Mouse (Mus musculus): ENCODE results near the gene Rhob. TPM values are rescaled to one million over a fixed set of nuclear protein-coding genes. Genes with fewer than 3 reads are reported as not detected.

Rhob gene
- polyA plus RNA-seq, 1 experiment = 223 TPM

GRCm38 (mm10) chr12:8504131-8504530, 4.3 kb upstream of the Rhob start:
- no peak for DNase-seq (ENCODE audit: low spot score)

DNA sequence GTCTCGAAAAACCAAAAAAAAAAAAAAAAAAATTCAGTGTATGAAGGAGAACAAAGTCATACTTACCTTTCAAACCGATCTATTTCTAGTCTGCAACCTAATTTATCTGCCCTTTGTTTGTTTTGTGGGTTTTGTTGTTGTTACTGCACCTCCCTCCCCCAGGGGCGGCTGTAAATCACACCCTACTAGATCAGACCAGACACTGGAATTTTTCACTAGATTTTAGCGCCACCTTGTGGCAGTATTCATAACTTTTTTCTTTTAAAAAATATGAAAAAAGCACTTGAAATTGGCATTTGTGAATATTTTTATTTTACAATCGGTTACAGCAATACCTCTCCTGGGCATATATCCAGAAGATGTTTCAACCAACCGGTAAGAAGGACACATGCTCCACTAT, 2.7 kb upstream of the Rhob start:
- DNase-seq (ENCODE audit: low spot score) = no peak

- DNase-seq (ENCODE audit: low spot score) = no peak
Observed at GRCm38 (mm10) chr12:8501571-8502305, 1.9 kb upstream of the Rhob start.

- DNase-seq (ENCODE audit: low spot score) = peak; percentile 29
Observed at GRCm38 (mm10) chr12:8500597-8501570, 1.1 kb upstream of the Rhob start.

GRCm38 (mm10) chr12:8499001-8499870, 573 bp downstream of the Rhob start:
- peak; percentile 95 for DNase-seq (ENCODE audit: low spot score)

GRCm38 (mm10) chr12:8498591-8499000, 1.2 kb downstream of the Rhob start:
- no peak for DNase-seq (ENCODE audit: low spot score)

- DNase-seq (ENCODE audit: low spot score) = no peak
Observed at GRCm38 (mm10) chr12:8498148-8498571, 1.6 kb downstream of the Rhob start.

- no peak for DNase-seq (ENCODE audit: low spot score)
Observed at GRCm38 (mm10) chr12:8497314-8497706, 2.5 kb downstream of the Rhob start.

GRCm38 (mm10) chr12:8496679-8497313, 3.0 kb downstream of the Rhob start:
- DNase-seq (ENCODE audit: low spot score) = no peak

DNA sequence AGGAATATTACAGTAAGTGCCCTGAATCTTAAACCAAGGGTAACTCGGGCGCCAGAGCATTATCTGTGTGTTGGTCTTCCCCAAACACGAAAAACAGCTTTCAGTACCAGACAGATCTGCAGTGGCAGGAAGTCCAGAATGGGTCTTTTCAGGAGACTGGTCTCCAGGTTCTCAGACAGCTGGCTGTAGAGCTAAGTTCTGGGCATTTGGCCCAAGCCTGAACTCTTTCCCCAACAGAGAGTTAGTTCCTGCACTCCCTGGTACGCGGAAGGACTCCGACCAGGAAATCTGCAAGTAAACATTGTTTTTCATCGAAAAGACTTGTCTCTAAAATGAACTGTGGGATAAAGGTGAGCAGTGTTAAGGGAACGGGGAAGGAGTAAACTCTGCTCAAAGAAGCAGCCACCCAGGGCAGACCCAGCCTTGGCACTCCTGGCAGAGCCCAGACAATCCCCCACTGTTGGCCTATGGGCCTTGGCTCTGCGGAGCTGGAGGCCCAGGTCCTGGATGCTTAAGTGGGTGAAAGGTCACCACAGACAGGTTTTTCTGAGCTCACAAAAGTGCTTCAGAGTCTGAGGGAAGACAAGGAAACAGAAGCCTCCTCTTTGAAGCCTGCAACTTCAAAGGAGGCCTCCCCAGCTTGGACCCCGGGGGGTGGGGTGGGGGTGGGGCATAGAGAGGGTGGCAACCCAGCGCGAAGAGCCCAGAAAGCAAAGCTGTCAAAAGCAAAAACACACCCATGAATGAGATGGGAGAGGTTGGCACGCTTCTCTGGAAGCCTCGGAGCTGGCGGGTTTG, 3.7 kb downstream of the Rhob start:
- peak; percentile 30 for DNase-seq (ENCODE audit: low spot score)

DNA sequence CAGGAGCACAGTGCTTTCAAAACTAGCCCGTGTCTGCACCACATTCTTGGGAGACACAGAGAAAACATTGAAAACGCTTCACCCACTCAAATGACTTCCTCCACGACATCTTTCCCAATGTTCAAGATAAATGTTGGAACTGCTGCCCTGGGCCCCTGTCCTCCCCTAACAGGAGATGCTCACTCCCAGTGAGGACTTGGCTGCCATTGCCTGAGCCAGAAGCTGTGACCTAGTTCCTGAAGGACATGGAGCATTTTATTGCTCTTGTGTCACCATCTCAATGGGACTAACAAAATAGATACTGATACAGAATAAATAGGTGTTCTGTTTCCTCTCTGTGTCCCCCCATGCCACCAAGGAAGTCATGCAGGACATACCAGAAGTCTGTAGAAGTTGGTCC, 5.1 kb downstream of the Rhob start:
- DNase-seq (ENCODE audit: low spot score) = no peak

GRCm38 (mm10) chr12:8493386-8493785, 6.4 kb downstream of the Rhob start:
- DNase-seq (ENCODE audit: low spot score) = no peak

DNA sequence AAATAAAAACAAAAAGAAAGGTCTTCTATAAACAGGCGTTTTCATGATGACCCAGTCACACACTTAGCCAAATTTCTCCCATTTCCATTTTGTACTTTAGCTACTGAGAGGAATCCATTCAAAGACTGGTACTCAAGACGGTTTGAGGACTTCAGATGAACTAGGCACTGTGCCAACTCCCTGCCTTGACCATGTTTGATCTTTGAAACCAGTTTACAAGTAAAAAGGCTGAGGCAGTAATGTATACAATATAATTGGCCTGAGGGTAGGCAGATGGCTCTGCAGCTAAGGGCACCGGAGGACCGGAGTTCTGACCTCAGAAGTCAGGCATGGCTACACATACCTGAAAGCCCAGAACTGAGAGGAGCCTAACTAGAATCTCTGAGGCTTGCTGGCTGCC, 10.7 kb downstream of the Rhob start:
- no peak for DNase-seq (ENCODE audit: low spot score)

DNA sequence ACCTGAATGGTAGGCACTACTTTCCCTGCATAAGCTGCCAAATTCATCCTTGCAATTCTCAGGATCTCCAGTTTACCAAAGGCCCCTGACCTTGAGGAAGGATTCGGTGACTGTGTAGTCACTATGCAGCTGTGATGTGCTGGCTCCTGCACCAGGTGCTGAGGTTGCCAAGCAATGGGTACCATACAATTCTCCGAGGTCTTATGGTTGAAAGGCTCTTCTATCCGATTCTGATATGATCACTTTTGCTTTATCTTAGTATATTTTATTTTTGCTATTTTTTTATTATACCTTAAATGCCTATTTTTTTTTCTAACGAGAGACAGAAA, 11.2 kb downstream of the Rhob start:
- no peak for DNase-seq (ENCODE audit: low spot score)

DNA sequence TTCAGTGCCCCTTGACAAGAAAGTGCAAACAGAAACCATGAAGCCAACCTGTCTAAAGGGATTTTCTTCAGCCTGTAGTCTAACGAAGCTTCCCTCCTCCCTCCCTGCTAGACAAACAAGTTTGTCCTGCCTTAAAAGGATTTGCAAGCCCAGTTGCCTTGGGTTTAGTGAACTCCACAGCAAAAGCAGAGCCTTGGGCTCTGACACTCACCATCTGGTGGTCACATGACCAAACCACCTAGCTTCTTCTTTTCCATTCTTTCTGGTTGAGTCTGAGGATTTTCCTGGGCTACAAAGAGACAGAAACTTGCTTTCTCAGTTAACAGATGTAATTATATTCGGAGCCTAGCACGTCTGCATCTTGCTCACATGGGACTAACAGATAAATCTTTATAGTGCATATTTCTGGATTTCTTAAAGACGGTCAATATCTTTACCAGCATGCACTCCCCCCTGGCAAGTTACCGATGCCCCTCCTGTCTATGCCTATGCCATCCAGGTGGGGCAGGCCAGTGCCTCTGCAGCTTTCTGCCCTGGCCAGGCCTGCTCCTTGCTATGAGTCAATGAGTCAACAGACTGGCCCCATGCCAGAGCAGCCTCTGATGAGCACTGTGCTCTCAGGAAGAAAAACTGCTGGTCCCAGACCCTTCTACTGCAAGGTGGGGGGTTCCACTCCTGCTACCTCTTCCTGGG, 11.7 kb downstream of the Rhob start:
- DNase-seq (ENCODE audit: low spot score) = peak; percentile 72

GRCm38 (mm10) chr12:8487281-8487680, 12.5 kb downstream of the Rhob start:
- DNase-seq (ENCODE audit: low spot score) = no peak

- no peak for DNase-seq (ENCODE audit: low spot score)
Observed at GRCm38 (mm10) chr12:8485247-8485646, 14.6 kb downstream of the Rhob start.

- DNase-seq (ENCODE audit: low spot score) = no peak
Observed at GRCm38 (mm10) chr12:8482169-8482568, 17.6 kb downstream of the Rhob start.

GRCm38 (mm10) chr12:8474836-8475387, 24.9 kb downstream of the Rhob start:
- DNase-seq (ENCODE audit: low spot score) = no peak
